Mouse (Mus musculus): ENCODE measurements around the gene Dlst. TPM values are rescaled to one million over a fixed set of nuclear protein-coding genes. Genes with fewer than 3 reads are reported as not detected.

Gene Dlst
- 101 and 109 TPM in 2 replicates for polyA plus RNA-seq (2016; fragmentation: Nextera tagmentation; extraction: Ambion mirVana)

GRCm38 (mm10) chr12:85110698-85111592 is at the start of gene Dlst, which contains the start of gene Prox2:
TSS of gene Dlst (plus strand) at chr12:85110833.
TSS of gene Prox2 (minus strand) at chr12:85110759.
- H3K36me3 ChIP-seq, result peaks cover 26% of the 10 kb centered on the region
- peak; percentile 91 for DNase-seq (ENCODE audit: low spot score)
- 0 out of 2 replicates have a peak, but pooled peaks cover 4% of the 10 kb centered on the region for H3K27me3 ChIP-seq (ENCODE audit: insufficient read depth, poor library complexity, severe bottlenecking)
- no peaks in the 10 kb centered on the region for H3K9me3 ChIP-seq
- peak within 1 kb of the TSS; percentile 92 for H3K27ac ChIP-seq
- H3K4me1 ChIP-seq (replicated peaks), result peaks cover 42% of the 10 kb centered on the region
- under 1% methylated on average over 83 of the region's 83 CpGs for WGBS
- peak within 1 kb of the TSS; percentile 79 for H3K4me3 ChIP-seq

DNA sequence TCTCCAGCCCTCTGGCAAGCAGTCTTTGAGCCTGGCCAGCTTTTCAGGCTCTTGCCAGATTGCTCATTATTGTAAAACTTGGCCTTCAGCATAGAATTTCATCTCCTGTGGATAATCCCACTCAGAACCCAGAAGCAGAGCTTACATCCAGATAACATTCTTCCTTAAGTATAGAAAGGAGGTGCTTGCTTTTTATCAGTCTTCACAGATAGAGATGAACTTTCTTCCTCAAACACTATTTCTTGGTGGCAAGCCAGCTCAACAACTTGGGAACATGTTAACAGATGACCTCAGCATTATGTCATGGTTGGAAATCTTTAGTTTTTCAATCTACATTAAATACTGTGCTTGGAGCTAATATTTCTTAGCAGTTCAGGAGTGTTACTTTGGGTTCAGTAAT is 39.6 kb upstream of the Dlst start:
- no peak for DNase-seq (ENCODE audit: low spot score)
- no peaks in the 10 kb centered on the region for H3K27me3 ChIP-seq (ENCODE audit: insufficient read depth, poor library complexity, severe bottlenecking)
- peaks cover 82% of the 10 kb centered on the region for H3K36me3 ChIP-seq

GRCm38 (mm10) chr12:85077100-85077499 is 33.5 kb upstream of the Dlst start:
- H3K36me3 ChIP-seq, result peaks cover 54% of the 10 kb centered on the region
- 93% methylated on average over 3 of the region's 3 CpGs for WGBS
- H3K9me3 ChIP-seq, result no peaks in the 10 kb centered on the region
- no peaks in the 10 kb centered on the region for H3K4me1 ChIP-seq (replicated peaks)
- H3K27me3 ChIP-seq (ENCODE audit: insufficient read depth, poor library complexity, severe bottlenecking), result no peaks in the 10 kb centered on the region
- H3K27ac ChIP-seq, result no peak overlapping the region
- no peak for DNase-seq (ENCODE audit: low spot score)
- H3K4me3 ChIP-seq, result no peak overlapping the region

More for the DNA sequence above, 39.6 kb upstream of the Dlst start:
- Histone ChIP-seq H3K4me3 (no peak overlapping the region), H3K27ac (no peak overlapping the region), H3K4me1 (replicated peaks) (no peaks in the 10 kb centered on the region), H3K9me3 (no peaks in the 10 kb centered on the region)

DNA sequence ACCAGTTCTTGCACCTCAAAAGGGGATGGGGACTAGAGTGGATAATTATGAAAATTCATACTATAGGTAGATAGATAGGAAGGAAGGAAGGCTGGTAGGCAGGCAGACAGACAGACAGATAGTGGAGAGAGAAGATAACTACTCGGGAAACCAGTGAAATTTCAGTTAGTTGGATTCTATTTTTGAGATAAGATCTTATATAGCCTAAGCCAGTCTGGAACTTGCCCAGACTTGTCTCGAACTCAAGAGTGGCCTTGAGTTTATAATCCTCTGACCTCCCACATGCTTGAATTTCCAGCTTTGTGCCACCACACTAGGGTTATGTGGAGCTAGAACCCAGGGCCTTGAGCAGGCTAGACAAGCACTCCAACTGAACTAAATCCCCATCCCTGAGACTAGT is 26.4 kb upstream of the Dlst start:
- no peaks in the 10 kb centered on the region for H3K27me3 ChIP-seq (ENCODE audit: insufficient read depth, poor library complexity, severe bottlenecking)
- no peak for DNase-seq (ENCODE audit: low spot score)
- H3K4me1 ChIP-seq (replicated peaks), result no peaks in the 10 kb centered on the region
- H3K36me3 ChIP-seq, result peaks cover 35% of the 10 kb centered on the region
- WGBS, result 88% methylated on average over 2 of the region's 2 CpGs
- H3K4me3 ChIP-seq, result no peak overlapping the region
- H3K27ac ChIP-seq, result no peak overlapping the region
- H3K9me3 ChIP-seq, result 0 out of 2 replicates have a peak, but pooled peaks cover 5% of the 10 kb centered on the region

GRCm38 (mm10) chr12:85084941-85085340 is 25.7 kb upstream of the Dlst start:
- peaks cover 40% of the 10 kb centered on the region for H3K36me3 ChIP-seq
- DNase-seq (ENCODE audit: low spot score), result no peak
- no peaks in the 10 kb centered on the region for H3K27me3 ChIP-seq (ENCODE audit: insufficient read depth, poor library complexity, severe bottlenecking)
- H3K4me1 ChIP-seq (replicated peaks), result no peaks in the 10 kb centered on the region
- H3K27ac ChIP-seq, result no peak overlapping the region
- 0 out of 2 replicates have a peak, but pooled peaks cover 5% of the 10 kb centered on the region for H3K9me3 ChIP-seq
- no peak overlapping the region for H3K4me3 ChIP-seq
- 89% methylated on average over 4 of the region's 4 CpGs for WGBS

- peaks cover 40% of the 10 kb centered on the region for H3K36me3 ChIP-seq
- WGBS, result 92% methylated on average over 12 of the region's 12 CpGs
- H3K27ac ChIP-seq, result no peak overlapping the region
- H3K4me1 ChIP-seq (replicated peaks), result no peaks in the 10 kb centered on the region
- H3K9me3 ChIP-seq, result 0 out of 2 replicates have a peak, but pooled peaks cover 5% of the 10 kb centered on the region
- DNase-seq (ENCODE audit: low spot score), result no peak
- no peaks in the 10 kb centered on the region for H3K27me3 ChIP-seq (ENCODE audit: insufficient read depth, poor library complexity, severe bottlenecking)
- H3K4me3 ChIP-seq, result no peak overlapping the region
Observed at GRCm38 (mm10) chr12:85087845-85088244, 22.8 kb upstream of the Dlst start.

- DNase-seq (ENCODE audit: low spot score), result no peak
- 79% methylated on average over 3 of the region's 3 CpGs for WGBS
- Histone ChIP-seq H3K27ac (no peak overlapping the region), H3K4me3 (no peak overlapping the region), H3K27me3 (ENCODE audit: insufficient read depth, poor library complexity, severe bottlenecking) (no peaks in the 10 kb centered on the region), H3K4me1 (replicated peaks) (peaks cover 16% of the 10 kb centered on the region), H3K36me3 (peaks cover 44% of the 10 kb centered on the region), H3K9me3 (0 out of 2 replicates have a peak, but pooled peaks cover 5% of the 10 kb centered on the region)
Observed at GRCm38 (mm10) chr12:85091190-85091589, 19.4 kb upstream of the Dlst start.

GRCm38 (mm10) chr12:85092214-85092613 is 18.4 kb upstream of the Dlst start:
- peaks cover 16% of the 10 kb centered on the region for H3K4me1 ChIP-seq (replicated peaks)
- H3K9me3 ChIP-seq, result 0 out of 2 replicates have a peak, but pooled peaks cover 5% of the 10 kb centered on the region
- H3K27ac ChIP-seq, result no peak overlapping the region
- WGBS, result 6% methylated on average over 3 of the region's 3 CpGs
- DNase-seq (ENCODE audit: low spot score), result peak; percentile 46
- no peak overlapping the region for H3K4me3 ChIP-seq
- peaks cover 34% of the 10 kb centered on the region for H3K36me3 ChIP-seq
- H3K27me3 ChIP-seq (ENCODE audit: insufficient read depth, poor library complexity, severe bottlenecking), result no peaks in the 10 kb centered on the region

- whole genome bisulfite sequencing, result 41% methylated on average over 14 of the region's 14 CpGs
- Histone ChIP-seq H3K27ac (0 out of 2 replicates have a peak overlapping the region, but pooled peaks have one; percentile 35), H3K4me1 (replicated peaks) (peaks cover 16% of the 10 kb centered on the region), H3K4me3 (no peak overlapping the region), H3K36me3 (peaks cover 16% of the 10 kb centered on the region), H3K27me3 (ENCODE audit: insufficient read depth, poor library complexity, severe bottlenecking) (no peaks in the 10 kb centered on the region), H3K9me3 (0 out of 2 replicates have a peak, but pooled peaks cover 1% of the 10 kb centered on the region)
- peak; percentile 34 for DNase-seq (ENCODE audit: low spot score)
Observed at GRCm38 (mm10) chr12:85094010-85094409, 16.6 kb upstream of the Dlst start.

DNA sequence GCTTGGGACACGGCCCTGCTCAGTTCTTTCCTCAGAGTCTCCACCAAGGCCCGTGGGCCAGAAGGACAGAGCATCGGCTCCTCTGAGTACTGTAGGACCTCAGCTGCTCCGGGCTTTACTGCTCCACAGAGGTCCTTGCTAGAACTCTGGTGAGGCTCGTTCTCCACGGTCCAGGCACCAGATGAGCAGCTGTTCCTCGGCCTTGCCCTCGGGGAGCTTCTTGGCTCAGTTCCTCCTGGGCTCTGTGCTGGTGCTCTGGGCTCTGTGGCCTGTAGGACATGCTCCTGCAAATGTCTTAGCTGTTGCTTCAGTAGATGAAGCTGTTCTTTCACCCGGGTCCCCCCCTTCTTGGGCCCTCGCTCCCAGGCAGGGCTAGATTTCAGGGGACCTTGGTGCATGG is 15.9 kb upstream of the Dlst start:
- H3K27me3 ChIP-seq (ENCODE audit: insufficient read depth, poor library complexity, severe bottlenecking), result no peaks in the 10 kb centered on the region
- peaks cover 16% of the 10 kb centered on the region for H3K4me1 ChIP-seq (replicated peaks)
- H3K4me3 ChIP-seq, result no peak overlapping the region
- WGBS, result 85% methylated on average over 10 of the region's 10 CpGs
- peaks cover 9% of the 10 kb centered on the region for H3K36me3 ChIP-seq
- peak overlapping the region; percentile 35; the same call in 1 of the 2 replicates for H3K27ac ChIP-seq
- no peak for DNase-seq (ENCODE audit: low spot score)
- no peaks in the 10 kb centered on the region for H3K9me3 ChIP-seq

DNA sequence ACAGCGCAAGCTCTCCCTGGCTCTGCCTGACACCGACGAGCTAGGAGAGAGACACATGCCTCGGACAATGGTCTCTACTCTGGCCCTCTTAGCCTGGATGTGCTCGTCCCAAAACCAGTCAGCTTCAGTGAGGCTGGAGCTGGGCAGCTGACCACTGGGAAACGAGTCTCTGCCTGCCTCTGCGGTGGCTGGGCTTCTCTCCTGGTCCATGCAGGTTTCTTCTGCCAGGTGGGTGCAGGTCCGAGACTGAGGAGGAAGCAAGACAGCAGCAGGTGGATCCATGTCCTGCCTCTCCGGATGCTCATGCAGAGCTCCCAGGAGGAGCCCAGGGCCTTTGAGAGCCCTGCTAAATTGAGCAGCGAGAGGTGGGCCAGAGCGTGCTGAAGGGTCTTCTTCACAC is 15.5 kb upstream of the Dlst start:
- no peak overlapping the region for H3K4me3 ChIP-seq
- H3K27ac ChIP-seq, result peak overlapping the region; percentile 35
- H3K4me1 ChIP-seq (replicated peaks), result peaks cover 16% of the 10 kb centered on the region
- WGBS, result 88% methylated on average over 11 of the region's 11 CpGs
- DNase-seq (ENCODE audit: low spot score), result no peak
- H3K36me3 ChIP-seq, result peaks cover 7% of the 10 kb centered on the region; the same call in 1 of the 2 replicates
- H3K9me3 ChIP-seq, result no peaks in the 10 kb centered on the region
- H3K27me3 ChIP-seq (ENCODE audit: insufficient read depth, poor library complexity, severe bottlenecking), result no peaks in the 10 kb centered on the region

DNA sequence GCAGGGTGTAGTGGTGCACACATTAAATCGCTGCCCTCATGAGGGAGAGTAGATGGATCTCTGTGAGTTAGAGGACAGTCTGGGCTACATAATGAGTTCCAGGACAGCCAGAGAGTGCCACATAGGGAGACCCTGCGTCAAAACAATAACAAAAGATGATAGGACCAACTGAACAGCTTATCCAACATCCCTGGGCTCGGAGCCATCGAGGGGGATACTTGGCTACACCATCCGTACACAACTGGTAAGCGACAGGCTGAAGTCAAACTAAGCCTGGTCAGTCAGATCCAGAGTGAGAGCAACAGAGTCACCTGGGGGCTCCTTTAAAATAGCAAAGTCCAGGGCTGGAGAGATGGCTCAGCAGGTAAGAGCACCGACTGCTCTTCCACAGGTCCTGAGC is 14.8 kb upstream of the Dlst start:
- 82% methylated on average over 7 of the region's 7 CpGs for WGBS
- Histone ChIP-seq H3K4me1 (replicated peaks) (peaks cover 16% of the 10 kb centered on the region), H3K27ac (no peak overlapping the region), H3K4me3 (no peak overlapping the region), H3K9me3 (no peaks in the 10 kb centered on the region), H3K36me3 (peaks cover 7% of the 10 kb centered on the region; the same call in 1 of the 2 replicates), H3K27me3 (ENCODE audit: insufficient read depth, poor library complexity, severe bottlenecking) (no peaks in the 10 kb centered on the region)
- no peak for DNase-seq (ENCODE audit: low spot score)

DNA sequence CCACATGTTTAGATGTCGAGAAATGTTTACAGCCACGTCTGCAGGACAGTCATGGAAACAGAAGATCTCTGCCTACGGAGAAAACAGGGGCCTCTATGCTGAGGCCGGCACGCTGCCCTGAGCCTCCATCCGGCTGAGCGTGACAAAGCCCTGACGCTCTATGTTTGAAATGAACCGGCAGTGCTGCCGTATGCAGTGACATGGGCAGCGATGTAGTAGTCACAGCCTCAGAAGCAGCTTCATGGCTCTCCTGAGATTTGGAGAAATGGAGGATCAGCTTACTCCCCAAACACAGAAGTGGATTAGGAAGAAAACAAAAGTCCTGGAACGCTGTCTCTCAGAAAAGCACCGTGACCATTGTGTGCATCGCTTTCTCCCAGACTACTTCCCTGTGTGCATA is 9.6 kb upstream of the Dlst start:
- Histone ChIP-seq H3K9me3 (no peaks in the 10 kb centered on the region), H3K36me3 (no peaks in the 10 kb centered on the region), H3K27me3 (ENCODE audit: insufficient read depth, poor library complexity, severe bottlenecking) (no peaks in the 10 kb centered on the region), H3K4me1 (replicated peaks) (peaks cover 9% of the 10 kb centered on the region; the same call in 1 of the 2 replicates), H3K27ac (no peak overlapping the region), H3K4me3 (no peak overlapping the region)
- WGBS, result 59% methylated on average over 14 of the region's 14 CpGs
- no peak for DNase-seq (ENCODE audit: low spot score)
